Mouse (Mus musculus): ENCODE results near the gene Rab26. TPM values are rescaled to one million over a fixed set of nuclear protein-coding genes. Genes with fewer than 3 reads are reported as not detected.

Gene Rab26
- total RNA-seq, 2 experiments from 2014 or later = 1.1 to 1.9 TPM

DNA sequence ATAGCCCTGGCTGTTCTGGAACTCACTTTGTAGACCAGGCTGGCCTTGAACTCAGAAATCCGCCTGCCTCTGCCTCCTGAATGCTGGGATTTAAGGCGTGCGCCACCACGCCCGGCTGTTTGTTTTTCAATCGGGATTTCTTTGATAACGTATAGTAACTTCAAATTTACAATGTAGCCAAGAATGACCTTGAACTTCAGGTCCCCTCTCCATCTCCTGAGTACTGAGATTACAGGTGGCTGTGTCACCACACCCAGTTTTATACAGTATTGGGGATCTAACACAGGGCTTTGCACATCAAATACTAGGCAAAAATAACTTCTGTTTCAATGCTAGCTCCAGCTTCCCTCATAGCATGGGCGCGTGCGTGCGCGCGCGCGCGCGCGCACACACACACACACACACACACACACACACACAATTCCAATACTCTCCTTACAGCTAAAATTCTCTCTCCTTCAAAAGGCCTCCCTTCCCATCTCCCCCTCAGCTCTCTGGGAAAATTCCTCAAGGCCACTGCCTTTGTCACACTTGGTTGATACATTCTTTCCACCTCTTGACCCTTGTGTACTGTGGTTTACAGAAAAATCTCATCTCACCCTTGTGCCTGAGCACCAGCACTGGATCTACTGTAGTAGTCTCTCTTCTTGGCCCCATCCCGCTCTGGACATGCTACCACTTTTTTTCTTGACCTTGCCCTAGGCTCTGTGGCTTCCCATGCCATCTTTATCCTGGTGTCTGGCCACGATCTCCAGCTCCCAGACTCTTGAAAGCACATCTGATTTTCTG, 52.8 kb downstream of the Rab26 start:
- no peak for DNase-seq (ENCODE audit: low spot score in 2 of 2)

DNA sequence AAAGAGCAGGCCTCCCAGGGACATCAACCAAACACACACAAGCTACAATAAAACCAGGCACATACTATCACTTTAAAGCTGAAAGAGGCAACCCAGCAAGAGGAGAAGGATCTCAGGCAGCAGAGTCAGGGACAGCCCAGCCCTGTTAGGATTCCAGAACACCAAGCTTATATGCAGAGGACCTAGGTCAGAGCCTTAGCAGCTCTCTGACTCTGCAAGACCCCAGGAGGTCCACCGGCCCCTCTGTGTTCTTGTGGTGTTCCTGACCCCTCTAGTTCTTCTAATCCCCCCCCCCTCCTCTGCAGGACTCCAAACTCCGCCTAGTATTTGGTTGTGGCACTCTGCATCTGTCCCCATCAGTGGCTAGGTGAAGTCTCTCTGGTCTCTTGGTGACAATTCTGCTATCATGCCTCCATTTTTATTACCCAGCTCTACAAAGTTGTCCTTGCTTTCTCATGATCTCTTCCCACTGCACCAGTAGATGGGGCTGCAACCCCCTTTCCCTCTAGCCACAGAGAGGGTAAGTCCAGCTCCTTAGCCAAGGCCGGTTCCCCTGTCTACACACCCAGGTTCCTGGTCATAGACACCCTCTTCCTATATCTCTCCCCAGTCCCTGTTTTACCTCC, 53.7 kb downstream of the Rab26 start:
- DNase-seq (ENCODE audit: low spot score in 2 of 2) = no peak

DNA sequence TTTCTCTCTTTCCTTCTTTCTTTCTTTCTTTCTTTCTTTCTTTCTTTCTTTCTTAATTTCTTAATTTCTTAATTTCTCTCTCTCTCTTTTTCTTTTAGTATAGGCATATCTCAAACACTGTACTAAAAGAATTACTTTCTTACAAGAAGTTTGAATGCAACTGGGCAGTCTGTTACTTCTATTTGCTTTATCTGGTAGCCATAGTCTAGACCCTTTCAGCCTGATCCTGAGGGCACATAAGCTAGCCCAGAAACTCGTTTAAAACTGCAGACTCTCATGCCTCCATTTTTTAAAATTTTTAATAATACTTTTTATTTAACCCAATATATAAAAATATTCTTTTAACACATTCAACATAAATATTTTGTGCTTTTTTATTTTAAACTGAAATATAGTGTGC, 54.6 kb downstream of the Rab26 start:
- no peak for DNase-seq (ENCODE audit: low spot score in 2 of 2)

DNA sequence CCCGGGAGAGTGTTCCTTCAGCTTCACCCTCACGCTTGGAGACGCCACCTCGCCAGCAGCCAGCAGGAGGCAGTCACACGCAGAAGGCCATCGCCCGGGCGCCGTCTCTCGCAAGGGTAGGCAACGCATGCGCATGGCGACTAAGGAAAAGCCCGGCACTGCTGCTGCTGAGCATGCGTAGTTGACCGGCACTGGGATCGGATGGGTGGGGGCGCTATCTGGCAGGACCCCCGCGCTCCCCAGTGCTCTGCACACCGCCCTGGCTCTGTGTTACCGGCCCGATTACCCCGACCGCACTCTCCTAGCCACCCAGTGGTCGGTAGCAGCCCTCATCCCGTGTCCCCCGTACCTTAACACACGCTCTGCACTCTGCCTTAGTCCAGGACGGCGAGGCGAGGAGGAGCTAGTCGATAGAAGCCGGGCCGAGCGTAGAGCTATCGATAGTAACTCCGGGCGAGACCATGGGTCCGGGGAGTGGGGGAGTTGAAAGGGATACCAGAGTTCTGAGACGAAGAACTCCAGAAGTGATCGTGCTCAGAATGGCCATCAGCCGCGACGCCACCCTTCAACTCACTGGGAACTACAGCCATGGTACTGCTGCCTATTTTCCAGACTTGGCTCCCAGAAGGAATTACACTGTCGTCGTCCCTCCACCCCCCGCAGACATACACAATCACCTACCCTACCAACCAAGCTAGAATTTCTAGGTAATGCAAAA, 55.2 kb downstream of the Rab26 start, which contains the start of gene Mlst8:
Gene Mlst8 (minus strand): TSS at position 416 of the 718 bp plus-strand sequence.
- DNase-seq (ENCODE audit: low spot score in 2 of 2) = peak; percentile 94 to 95

DNA sequence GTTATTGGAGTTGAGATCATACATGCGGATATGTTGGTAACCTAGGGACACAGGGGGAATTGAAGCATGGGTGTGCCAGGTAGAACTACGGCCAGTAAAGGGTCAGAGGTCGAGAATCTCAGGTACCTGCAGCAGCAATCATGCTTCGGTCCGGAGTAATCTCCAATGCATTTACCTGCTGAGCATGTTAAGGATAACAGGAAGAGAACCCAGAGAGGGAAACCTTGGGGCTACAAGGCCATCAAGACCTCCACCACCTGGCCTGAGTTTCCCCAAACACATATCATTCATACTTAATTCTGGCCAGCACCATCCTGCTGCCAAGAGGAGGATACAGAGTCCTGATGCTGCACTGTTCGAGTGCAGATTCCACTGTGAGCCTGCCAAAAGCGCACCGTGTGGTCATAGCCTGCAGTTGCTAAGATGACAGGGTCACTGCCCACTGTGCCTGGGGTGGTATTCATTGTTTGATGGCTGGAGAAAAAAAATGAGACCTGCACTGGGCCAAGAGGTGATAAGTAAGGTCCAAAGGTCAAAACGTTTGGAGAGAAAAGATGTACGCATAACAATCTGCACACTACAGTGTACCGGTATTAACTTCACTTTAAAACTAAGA, 55.9 kb downstream of the Rab26 start:
- no peak for DNase-seq (ENCODE audit: low spot score in 2 of 2)

Other genes with a start within 250 kb of the Rab26 start
- gene Abca17, start 183.1 kb downstream of the Rab26 start, total RNA-seq (2021) = under 1 TPM in 1 of 2 experiments, not detected in 1; 0.11 TPM
- 10 to 100 TPM; 27.2 to 38.5 TPM for gene Abca3, start 182.3 kb downstream of the Rab26 start, total RNA-seq (2021)
- 100 to 1,000 TPM; 122 to 133 TPM for gene Rnps1, start 119.6 kb downstream of the Rab26 start, total RNA-seq (2021)
- gene Eci1, start 107.6 kb downstream of the Rab26 start, total RNA-seq (2021) = 100 to 1,000 TPM; 165 to 199 TPM
- 1 to 10 TPM; 3.1 to 3.4 TPM for gene Dnase1l2, start 91.1 kb downstream of the Rab26 start, total RNA-seq (2021)
- gene E4f1, start 63.9 kb downstream of the Rab26 start, total RNA-seq (2021) = 10 to 100 TPM; 31.8 to 35.1 TPM
- 10 to 100 TPM; 44.6 to 46.4 TPM for gene Pgp, start 63.8 kb downstream of the Rab26 start, total RNA-seq (2021)
- under 1 TPM; 0.50 to 0.93 TPM for gene Bricd5, start 60.3 kb downstream of the Rab26 start, total RNA-seq (2021)
- gene Mlst8, start 55.1 kb downstream of the Rab26 start, total RNA-seq (2021) = 10 to 100 TPM; 28.0 to 30.0 TPM
- 10 to 100 TPM; 62.4 to 65.2 TPM for gene Caskin1, start 45.6 kb downstream of the Rab26 start, total RNA-seq (2021)
- gene Traf7, start 6.3 kb downstream of the Rab26 start, total RNA-seq (2021) = 100 to 1,000 TPM; 137 to 149 TPM
- gene Pkd1, start 15.6 kb upstream of the Rab26 start, total RNA-seq (2021) = 10 to 100 TPM; 67.8 to 70.9 TPM
- gene Tsc2, start 98.4 kb upstream of the Rab26 start, total RNA-seq (2021) = 100 to 1,000 TPM; 110 to 119 TPM
- 10 to 100 TPM; 13.3 to 13.8 TPM for gene Nthl1, start 98.5 kb upstream of the Rab26 start, total RNA-seq (2021)
- gene Slc9a3r2, start 116.1 kb upstream of the Rab26 start, total RNA-seq (2021) = 10 to 100 TPM; 62.2 to 64.2 TPM
- gene Npw, start 124.2 kb upstream of the Rab26 start, total RNA-seq (2021) = not detected
- 10 to 100 TPM; 47.5 to 48.9 TPM for gene Zfp598, start 135.5 kb upstream of the Rab26 start, total RNA-seq (2021)
- gene Syngr3, start 155.7 kb upstream of the Rab26 start, total RNA-seq (2021) = 1 to 10 TPM; 6.1 to 9.4 TPM
- 10 to 100 TPM; 28.4 to 28.8 TPM for gene Gfer, start 161.9 kb upstream of the Rab26 start, total RNA-seq (2021)
- gene Noxo1, start 162.0 kb upstream of the Rab26 start, total RNA-seq (2021) = 1 to 10 TPM; 6.2 to 8.5 TPM
- 10 to 100 TPM; 37.8 to 40.9 TPM for gene Tbl3, start 173.4 kb upstream of the Rab26 start, total RNA-seq (2021)
- not detected for gene Rnf151, start 183.9 kb upstream of the Rab26 start, total RNA-seq (2021)
- 100 to 1,000 TPM; 867 to 881 TPM for gene Rps2, start 183.9 kb upstream of the Rab26 start, total RNA-seq (2021)
- gene Ndufb10, start 190.3 kb upstream of the Rab26 start, total RNA-seq (2021) = 100 to 1,000 TPM; 210 to 213 TPM
- gene Rpl3l, start 193.6 kb upstream of the Rab26 start, total RNA-seq (2021) = 1 to 10 TPM; 5.9 to 6.9 TPM
- gene Msrb1, start 202.4 kb upstream of the Rab26 start, total RNA-seq (2021) = 10 to 100 TPM; 62.0 to 74.6 TPM
- gene Hs3st6, start 218.8 kb upstream of the Rab26 start, total RNA-seq (2021) = 1 to 10 TPM; 3.2 to 4.2 TPM

Measured in adrenal gland, postnatal 4 days (tissue).